Mouse (Mus musculus) heart, embryonic 11.5 days (tissue): ENCODE data around the gene Dcp1a. TPM values are rescaled to one million over a fixed set of nuclear protein-coding genes. Genes with fewer than 3 reads are reported as not detected.

Experiments
- ATAC-seq: fragments of 200-750 bp; cut with Nextera tagmentation; replicated peaks from 2 replicates; pipeline ENCODE4 v1.8.0; 2017; ENCODE audit warnings: moderate library complexity; ENCODE audit not compliant: insufficient number of reproducible peaks, low FRiP score, low TSS enrichment
- H3K27ac ChIP-seq: fragments of 300-500 bp; sonication (generic); 2 replicates; pipeline ENCODE4 v1.5.1; 2014; ENCODE audit warnings: mild to moderate bottlenecking, low read depth, low read length
- H3K27me3 ChIP-seq: fragments of 300-500 bp; sonication (generic); 2 replicates; pipeline ENCODE4 v1.6.1; 2014; ENCODE audit warnings: mild to moderate bottlenecking, low read length, mixed read lengths; ENCODE audit not compliant: control insufficient read depth, insufficient read depth
- H3K36me3 ChIP-seq: fragments of 300-500 bp; sonication (generic); 2 replicates; pipeline ENCODE4 v1.6.1; 2014; ENCODE audit warnings: mild to moderate bottlenecking, low read length, moderate library complexity, mixed read lengths; ENCODE audit not compliant: control insufficient read depth, insufficient read depth
- H3K4me1 ChIP-seq: fragments of 300-500 bp; sonication (generic); 2 replicates; pipeline ENCODE4 v1.6.1; 2014; ENCODE audit warnings: low read length; ENCODE audit not compliant: control insufficient read depth, insufficient read depth
- H3K4me2 ChIP-seq: fragments of 300-500 bp; sonication (generic); 2 replicates; pipeline ENCODE4 v1.6.1; 2014; ENCODE audit warnings: mild to moderate bottlenecking, moderate library complexity
- H3K4me3 ChIP-seq: fragments of 300-500 bp; sonication (generic); 2 replicates; pipeline ENCODE4 v1.5.1; 2014; ENCODE audit warnings: low read depth, low read length
- H3K9ac ChIP-seq: fragments of 300-500 bp; sonication (generic); 2 replicates; pipeline ENCODE4 v1.6.1; 2014; ENCODE audit warnings: mild to moderate bottlenecking, low read depth, low read length, moderate library complexity
- H3K9me3 ChIP-seq: fragments of 300-500 bp; sonication (generic); replicated peaks from 2 replicates; pipeline ENCODE4 v1.6.1; 2016; ENCODE audit warnings: low read length; ENCODE audit not compliant: control insufficient read depth
- whole genome bisulfite sequencing: fragments of 180-500 bp; shearing (Covaris S2); extraction: QIAGEN DNeasy Blood & Tissue Kit; methylation state at CpG from one replicate; pipeline ENCODE4 v1.1.7; 2014; ENCODE audit not compliant: insufficient replicate concordance; 5-methylcytosine and 5-hydroxymethylcytosine counted together
- polyA plus RNA-seq: library from polyadenylated mRNA; unstranded; fragments of >200 nt; fragmentation: Nextera tagmentation; extraction: Ambion mirVana; gene quantifications from 2 replicates; pipeline ENCODE4 v1.2.1, GENCODE M21; 2014

Dcp1a gene
- polyA plus RNA-seq, 1 experiment from 2014 or later = 21.2 TPM

DNA sequence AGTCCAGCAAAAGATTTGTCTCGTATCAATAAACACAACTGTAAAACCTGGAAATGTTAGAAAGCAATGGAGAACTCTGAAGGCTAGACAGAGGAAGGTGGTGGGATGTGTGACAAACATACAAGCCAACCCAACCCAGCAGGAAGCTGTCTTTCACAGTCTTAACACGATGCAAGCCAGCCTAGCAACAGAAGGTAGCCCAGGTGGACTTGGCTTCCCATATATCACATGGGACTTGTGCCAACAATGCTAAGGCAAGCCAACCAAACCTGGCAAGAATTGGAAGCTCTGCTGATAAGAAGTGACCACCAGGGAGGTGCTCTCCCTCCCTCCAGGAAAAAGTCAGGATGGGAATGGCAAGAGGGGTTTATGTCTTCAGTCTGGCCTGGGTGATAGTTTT, 18.9 kb downstream of the Dcp1a start:
- H3K4me3 ChIP-seq = no peak overlapping the region
- H3K9ac ChIP-seq = no peak overlapping the region
- no peak overlapping the region for H3K27ac ChIP-seq
- H3K27me3 ChIP-seq = no peaks in the 10 kb centered on the region
- no peak overlapping the region for H3K4me2 ChIP-seq
- 85% methylated on average over 2 of the region's 2 CpGs for WGBS
- H3K4me1 ChIP-seq = peaks cover 31% of the 10 kb centered on the region
- ATAC-seq = no peak
- H3K9me3 ChIP-seq = no peaks in the 10 kb centered on the region
- H3K36me3 ChIP-seq = peaks cover 10% of the 10 kb centered on the region; the same call in 1 of the 2 replicates

DNA sequence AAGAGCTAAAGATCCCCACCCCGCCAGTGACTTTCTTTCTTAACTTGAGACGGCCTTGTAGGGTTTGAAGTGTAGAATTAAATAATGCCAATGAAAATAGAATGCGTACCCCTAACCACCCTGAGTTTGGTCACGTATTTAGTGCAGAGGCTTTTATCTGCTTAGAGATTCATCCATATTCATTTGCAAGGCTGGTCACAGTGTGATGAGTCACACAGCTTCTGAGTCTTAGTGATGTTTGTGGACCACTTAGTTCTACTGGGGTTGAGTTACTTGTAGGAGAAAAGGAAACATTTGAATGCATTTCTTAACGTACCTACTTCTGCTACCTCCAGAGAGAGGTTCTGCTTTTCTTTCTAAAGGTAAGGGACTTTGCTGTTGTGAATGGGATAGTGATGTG, 25.7 kb downstream of the Dcp1a start:
- no peak overlapping the region for H3K4me3 ChIP-seq
- H3K4me1 ChIP-seq = peaks cover 9% of the 10 kb centered on the region
- H3K27ac ChIP-seq = no peak overlapping the region
- no peak overlapping the region for H3K4me2 ChIP-seq
- H3K9me3 ChIP-seq = no peaks in the 10 kb centered on the region
- no peaks in the 10 kb centered on the region for H3K27me3 ChIP-seq
- no peak overlapping the region for H3K9ac ChIP-seq
- ATAC-seq = no peak
- 85% methylated on average over 5 of the region's 5 CpGs for WGBS
- H3K36me3 ChIP-seq = peaks cover 4% of the 10 kb centered on the region; the same call in 1 of the 2 replicates

DNA sequence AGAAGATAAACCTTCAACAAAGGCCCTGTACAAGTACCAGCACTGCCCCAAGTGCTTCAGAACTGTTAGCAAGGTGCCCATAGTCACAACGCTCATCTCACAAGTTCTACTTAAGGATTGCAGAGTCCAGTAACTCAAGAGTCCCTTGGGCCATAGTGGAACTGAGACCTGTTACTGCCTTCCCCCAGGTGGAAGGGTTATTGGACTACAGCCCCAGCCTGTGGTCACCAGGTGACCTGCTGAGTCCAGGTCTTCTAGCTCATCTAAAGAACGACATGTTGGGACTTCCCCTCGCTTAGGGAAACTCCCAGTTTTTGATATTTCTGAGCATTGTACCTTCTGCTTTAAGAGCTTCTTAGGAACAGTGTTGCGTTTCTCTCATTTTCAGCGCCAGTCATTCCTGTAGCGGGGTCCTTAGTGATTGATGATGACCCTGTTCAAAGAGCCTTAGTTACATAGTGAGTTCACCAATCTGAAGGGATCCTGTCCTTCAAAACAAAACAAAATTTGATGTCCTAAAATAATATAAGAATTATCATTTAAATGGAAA, 31.0 kb downstream of the Dcp1a start:
- no peaks in the 10 kb centered on the region for H3K27me3 ChIP-seq
- no peak overlapping the region for H3K4me2 ChIP-seq
- ATAC-seq = no peak
- no peak overlapping the region for H3K27ac ChIP-seq
- H3K9me3 ChIP-seq = no peaks in the 10 kb centered on the region
- WGBS = 92% methylated on average over 6 of the region's 6 CpGs
- peaks cover 7% of the 10 kb centered on the region; the same call in 1 of the 2 replicates for H3K4me1 ChIP-seq
- no peak overlapping the region for H3K4me3 ChIP-seq
- no peak overlapping the region for H3K9ac ChIP-seq
- H3K36me3 ChIP-seq = peaks cover 6% of the 10 kb centered on the region

DNA sequence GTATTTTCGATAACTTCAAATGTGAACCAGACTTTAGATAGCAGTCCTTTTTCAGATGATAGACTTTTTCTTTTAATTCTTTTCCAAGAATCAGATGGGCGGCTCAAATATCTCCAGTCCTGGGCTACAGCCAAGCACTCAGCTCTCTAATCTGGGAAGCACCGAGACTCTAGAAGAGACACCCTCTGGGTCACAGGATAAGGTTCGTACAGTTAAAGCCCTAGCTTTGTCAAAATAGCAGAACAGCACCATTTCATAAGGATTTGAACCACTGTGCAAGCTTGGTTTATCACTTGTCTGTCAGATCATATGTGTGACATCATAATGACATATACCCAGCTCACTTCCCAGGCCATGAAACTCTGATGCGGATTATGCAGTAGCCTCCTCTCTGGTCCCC, 33.6 kb downstream of the Dcp1a start:
- H3K9me3 ChIP-seq = no peaks in the 10 kb centered on the region
- peaks cover 6% of the 10 kb centered on the region for H3K36me3 ChIP-seq
- H3K4me2 ChIP-seq = no peak overlapping the region
- H3K4me3 ChIP-seq = no peak overlapping the region
- H3K4me1 ChIP-seq = no peaks in the 10 kb centered on the region
- H3K27ac ChIP-seq = no peak overlapping the region
- WGBS = 75% methylated on average over 5 of the region's 5 CpGs
- H3K27me3 ChIP-seq = no peaks in the 10 kb centered on the region
- no peak overlapping the region for H3K9ac ChIP-seq
- ATAC-seq = no peak

DNA sequence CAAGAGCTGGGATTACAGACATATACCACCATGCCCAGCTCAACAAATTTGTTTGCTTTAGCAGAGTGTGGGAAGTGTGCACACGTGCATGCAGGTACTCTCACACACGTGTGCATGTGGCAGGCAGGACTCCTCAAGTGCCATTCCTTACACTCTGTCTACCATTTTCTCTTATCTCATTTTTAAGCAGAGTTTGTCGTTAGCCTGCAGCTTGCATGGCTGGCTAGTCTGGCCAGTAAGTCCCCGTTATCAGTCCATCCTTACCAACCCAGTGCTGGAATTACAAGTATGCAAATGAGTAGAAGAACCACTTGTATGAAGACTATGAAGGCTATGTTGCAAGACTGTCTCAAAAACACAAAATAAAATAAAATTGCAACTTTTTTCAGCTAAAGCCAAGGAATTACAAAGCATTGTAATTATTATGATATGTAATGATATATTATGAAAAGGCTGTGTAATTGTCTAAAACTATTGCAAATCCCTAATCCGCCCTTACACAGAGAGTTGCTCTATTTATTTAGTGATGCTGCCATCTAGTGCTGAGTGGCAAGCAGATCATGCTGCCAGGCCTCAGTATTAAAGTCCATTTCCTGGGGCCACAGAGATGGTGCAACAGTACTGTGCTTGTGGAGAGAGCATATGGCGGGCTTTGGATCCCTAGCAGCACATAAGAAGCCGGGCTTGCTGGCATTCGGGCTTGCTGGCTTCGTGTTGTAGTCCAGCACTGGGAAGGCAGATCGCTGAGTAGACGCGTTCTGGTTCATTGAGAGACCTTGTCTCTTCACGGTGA, 36.8 kb downstream of the Dcp1a start:
- Histone ChIP-seq H3K4me3 (no peak overlapping the region), H3K27ac (no peak overlapping the region), H3K9me3 (no peaks in the 10 kb centered on the region), H3K4me1 (no peaks in the 10 kb centered on the region), H3K9ac (no peak overlapping the region), H3K27me3 (no peaks in the 10 kb centered on the region), H3K36me3 (peaks cover 19% of the 10 kb centered on the region), H3K4me2 (no peak overlapping the region)
- no peak for ATAC-seq
- WGBS = 71% methylated on average over 13 of the region's 13 CpGs

DNA sequence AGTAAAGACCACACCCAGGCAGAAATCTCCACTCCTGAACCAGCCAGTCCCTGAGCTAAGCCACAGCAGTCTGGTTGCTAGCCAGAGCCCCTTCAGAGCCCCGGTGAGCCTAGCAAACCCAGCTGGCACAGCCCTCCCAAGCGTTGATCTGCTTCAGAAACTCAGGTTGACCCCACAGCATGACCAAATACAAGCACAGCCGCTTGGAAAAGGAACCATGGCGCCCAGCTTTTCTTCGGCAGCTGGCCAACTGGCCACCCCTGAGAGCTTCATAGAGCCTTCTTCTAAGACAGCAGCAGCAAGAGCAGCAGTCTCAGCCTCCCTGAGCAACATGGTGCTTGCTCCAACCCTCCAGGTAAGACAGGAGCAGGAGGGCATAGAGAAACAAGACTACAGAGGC, 40.0 kb downstream of the Dcp1a start:
- H3K27ac ChIP-seq = no peak overlapping the region
- no peak overlapping the region for H3K4me2 ChIP-seq
- 86% methylated on average over 5 of the region's 5 CpGs for WGBS
- H3K27me3 ChIP-seq = no peaks in the 10 kb centered on the region
- H3K9ac ChIP-seq = no peak overlapping the region
- ATAC-seq = no peak
- H3K36me3 ChIP-seq = peaks cover 29% of the 10 kb centered on the region
- no peaks in the 10 kb centered on the region for H3K4me1 ChIP-seq
- H3K4me3 ChIP-seq = no peak overlapping the region
- no peaks in the 10 kb centered on the region for H3K9me3 ChIP-seq

DNA sequence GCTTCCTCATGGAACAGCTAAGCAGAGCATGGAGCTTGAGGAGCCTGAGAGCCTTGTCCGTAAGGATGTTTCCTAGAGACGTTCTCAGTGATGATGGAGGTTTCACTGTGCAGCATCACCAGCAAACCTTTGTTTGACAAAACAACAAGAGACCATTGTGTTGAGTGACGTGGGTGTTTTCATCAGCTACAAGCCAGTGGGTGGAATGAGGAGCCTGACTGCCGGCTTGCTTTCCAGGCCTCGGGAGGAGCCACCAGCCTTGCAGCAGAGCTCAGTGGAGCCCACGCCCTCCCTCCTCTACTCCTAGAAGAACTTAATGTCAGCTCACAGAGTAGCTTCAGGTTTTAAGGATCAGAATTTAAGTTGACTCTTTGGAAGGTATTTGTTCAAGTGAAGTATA, 44.0 kb downstream of the Dcp1a start:
- Histone ChIP-seq H3K4me2 (no peak overlapping the region), H3K36me3 (peaks cover 34% of the 10 kb centered on the region), H3K27ac (no peak overlapping the region), H3K9ac (no peak overlapping the region), H3K4me3 (no peak overlapping the region), H3K27me3 (no peaks in the 10 kb centered on the region; the same call in 1 of the 2 replicates), H3K9me3 (no peaks in the 10 kb centered on the region), H3K4me1 (peaks cover 5% of the 10 kb centered on the region; the same call in 1 of the 2 replicates)
- 73% methylated on average over 6 of the region's 6 CpGs for WGBS
- no peak for ATAC-seq

DNA sequence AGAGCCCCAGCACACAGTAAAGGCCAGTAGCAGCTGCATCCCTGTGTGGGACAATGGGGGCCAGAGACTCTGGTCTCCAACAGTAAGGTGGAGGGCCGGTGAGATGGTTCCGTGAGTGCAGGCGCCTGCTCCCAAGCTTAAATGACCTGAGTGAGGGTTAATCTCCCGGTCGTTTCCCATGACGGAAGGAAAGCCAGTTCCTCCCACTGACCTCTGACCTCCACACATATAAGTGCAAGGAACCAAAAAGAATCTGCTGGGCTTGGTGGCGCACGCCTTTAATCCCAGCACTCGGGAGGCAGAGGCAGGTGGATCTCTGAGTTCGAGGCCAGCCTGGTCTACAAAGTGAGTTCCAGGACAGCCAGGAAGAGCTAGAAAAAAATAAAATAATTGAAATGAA, 49.1 kb downstream of the Dcp1a start:
- 82% methylated on average over 10 of the region's 10 CpGs for WGBS
- Histone ChIP-seq H3K27me3 (no peaks in the 10 kb centered on the region; the same call in 1 of the 2 replicates), H3K4me2 (no peak overlapping the region), H3K36me3 (peaks cover 11% of the 10 kb centered on the region), H3K9me3 (no peaks in the 10 kb centered on the region), H3K4me3 (no peak overlapping the region), H3K4me1 (peaks cover 8% of the 10 kb centered on the region), H3K27ac (no peak overlapping the region), H3K9ac (no peak overlapping the region)
- no peak for ATAC-seq

DNA sequence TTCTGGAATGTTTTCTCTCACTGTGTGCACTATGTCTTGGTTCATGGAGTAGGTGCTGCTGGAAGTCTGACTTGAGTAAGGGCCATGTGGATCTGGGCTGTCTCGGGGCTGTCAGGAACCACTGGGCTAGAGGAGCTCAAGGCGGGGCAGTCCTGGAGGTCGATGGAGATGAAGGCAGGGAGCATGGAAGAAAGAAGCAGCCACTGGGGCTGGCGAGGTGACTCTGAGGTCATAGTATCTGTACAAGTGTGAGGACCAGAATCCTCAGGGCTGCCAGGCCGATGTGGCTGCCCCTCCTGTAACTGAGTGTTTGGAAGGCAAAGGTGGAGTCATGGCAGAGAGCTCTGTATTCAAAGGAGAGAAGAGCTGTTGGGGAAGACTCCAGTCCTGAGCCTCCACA, 49.6 kb downstream of the Dcp1a start:
- no peaks in the 10 kb centered on the region; the same call in 1 of the 2 replicates for H3K27me3 ChIP-seq
- no peak overlapping the region for H3K4me2 ChIP-seq
- H3K9ac ChIP-seq = no peak overlapping the region
- H3K9me3 ChIP-seq = no peaks in the 10 kb centered on the region
- H3K4me3 ChIP-seq = no peak overlapping the region
- 65% methylated on average over 5 of the region's 5 CpGs for WGBS
- no peak for ATAC-seq
- H3K36me3 ChIP-seq = peaks cover 10% of the 10 kb centered on the region
- H3K4me1 ChIP-seq = peaks cover 8% of the 10 kb centered on the region
- no peak overlapping the region for H3K27ac ChIP-seq
